Mouse (Mus musculus) olfactory bulb, adult 2 months (tissue): ENCODE data around the gene Rcn1.

ENCODE experiments used
- CTCF ChIP-seq: fragments of 200-500 bp; IDR thresholded peaks from 2 replicates; pipeline ENCODE4 v1.5.1; 2012; ENCODE audit warnings: low read depth, mild to moderate bottlenecking, low read length, moderate library complexity; ENCODE audit not compliant: insufficient read depth
- POLR2A ChIP-seq: fragments of 200-500 bp; IDR thresholded peaks from 2 replicates; pipeline ENCODE4 v1.6.1; 2012; ENCODE audit warnings: mild to moderate bottlenecking, low read depth, low read length, moderate library complexity; ENCODE audit not compliant: insufficient read depth

DNA sequence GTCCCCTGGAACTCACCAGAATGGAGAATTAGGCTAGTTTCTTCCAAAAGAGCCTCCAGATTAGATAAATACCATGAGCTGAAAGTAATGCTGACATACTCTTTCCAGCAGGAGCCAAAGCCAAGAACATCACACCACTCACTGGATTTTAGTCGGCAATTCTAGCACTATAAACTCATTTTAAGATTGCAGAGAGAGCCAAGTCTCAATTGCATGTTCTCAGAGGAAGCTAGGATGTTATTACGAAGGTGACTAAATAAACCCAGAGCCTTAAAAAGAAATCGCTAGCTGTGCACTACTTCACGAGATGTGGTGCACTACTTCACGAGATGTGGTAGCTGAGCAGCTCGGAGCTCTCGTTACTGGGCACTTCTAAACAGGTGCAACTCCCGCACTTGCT lies 16.1 kb downstream of the Rcn1 start:
- no peak for TF ChIP-seq POLR2A
- TF ChIP-seq CTCF: no peak
